Mouse (Mus musculus) ES-E14 (cell line): Measurements from ENCODE around the gene Bcs1l.

Experiments used
- CHD2 ChIP-seq: IDR thresholded peaks from 2 replicates; pipeline ENCODE4 v1.6.1; 2014; ENCODE audit warnings: mild to moderate bottlenecking, low read depth, low read length, inconsistent platforms
- HCFC1 ChIP-seq: IDR thresholded peaks from 2 replicates; pipeline ENCODE4 v1.6.1; 2012; ENCODE audit warnings: low read length, inconsistent platforms, borderline replicate concordance; ENCODE audit not compliant: insufficient read depth
- MAFK ChIP-seq: IDR thresholded peaks from 2 replicates; pipeline ENCODE4 v1.6.1; 2014; ENCODE audit warnings: mild to moderate bottlenecking, low read depth, low read length, inconsistent platforms; ENCODE audit not compliant: insufficient read depth
- ZC3H11A ChIP-seq: IDR thresholded peaks from 2 replicates; pipeline ENCODE4 v1.6.1; 2012; ENCODE audit warnings: low read depth, mild to moderate bottlenecking, inconsistent platforms, low read length, borderline replicate concordance
- ZNF384 ChIP-seq: IDR thresholded peaks from 2 replicates; pipeline ENCODE4 v1.6.1; 2012; ENCODE audit warnings: low read depth, low read length, inconsistent platforms

DNA sequence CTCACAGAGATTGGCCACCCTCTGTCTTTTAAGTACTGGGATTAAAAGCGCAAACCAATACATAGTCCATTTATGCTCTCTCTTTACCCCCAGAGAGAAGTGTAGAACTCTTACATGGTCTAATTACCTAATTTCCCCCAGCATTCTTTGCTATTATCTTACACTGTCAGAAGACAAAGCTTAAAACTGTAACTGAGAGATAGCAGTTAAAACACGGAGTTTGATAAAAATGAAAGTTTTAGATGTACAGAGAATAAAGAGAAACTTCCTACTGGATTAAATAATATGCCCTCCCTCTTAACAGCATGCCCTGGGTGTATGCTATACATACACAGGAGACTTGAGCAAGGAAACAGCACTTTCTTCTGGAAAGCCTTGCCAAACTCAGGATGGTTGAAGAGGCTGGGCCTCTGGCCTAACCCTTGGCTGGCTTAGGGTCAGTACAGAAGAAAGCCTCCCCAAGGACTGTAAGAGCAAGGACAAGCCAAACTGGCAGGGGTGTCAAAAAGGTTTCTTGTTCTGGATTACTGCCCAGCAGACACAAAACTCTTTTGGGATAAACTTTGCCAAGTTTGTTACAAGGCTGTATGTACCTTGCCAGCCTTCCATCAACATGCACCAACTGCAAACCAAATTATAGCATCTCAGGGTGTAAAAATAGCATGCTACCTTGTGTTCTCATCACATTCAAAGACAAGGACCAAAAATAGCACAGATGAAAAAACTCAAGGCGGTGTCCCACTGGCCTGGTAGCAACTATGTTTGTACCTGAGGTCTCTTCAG lies 3.3 kb upstream of the Bcs1l start:
- no peak for TF ChIP-seq ZNF384
- TF ChIP-seq ZC3H11A = no peak
- no peak for TF ChIP-seq MAFK
- no peak for TF ChIP-seq CHD2
- no peak for TF ChIP-seq HCFC1
